Comparison of ENCODE assay signal across 26 mouse cellular contexts in genomic region chr8:83457121-83457520, GRCm38 (mm10). TPM values are rescaled to one million over a fixed set of nuclear protein-coding genes. Genes with fewer than 3 reads are reported as not detected.
DNase-seq lines count a peak whose midpoint lies in the region; ATAC-seq and TF ChIP-seq lines count a peak whose summit lies in the region.
"Had no signal": no experiment of that assay in that cellular context is flagged by ENCODE, and none has a peak within 500 bp of the region (broad histone marks: within the 10 kb centered on the region; RNA-seq: fewer than 3 reads in every experiment).

No protein-coding gene starts in this region.

- no peak overlapping the region for H3K9ac ChIP-seq in lung, embryonic 14.5 days
- H3K9ac ChIP-seq: embryonic facial prominence, embryonic 12.5 days; heart, embryonic 15.5 days; limb, embryonic 15.5 days; liver, embryonic 14.5 days; midbrain, embryonic 15.5 days; neural tube, embryonic 12.5 days had no signal

- H3K9me3 ChIP-seq in lung, embryonic 14.5 days (ENCODE audit: low read depth, low read length): 0 out of 2 replicates have a peak, but pooled peaks cover 4% of the 10 kb centered on the region
- 0 out of 2 replicates have a peak, but pooled peaks cover 3% of the 10 kb centered on the region for H3K9me3 ChIP-seq in hindbrain, embryonic 10.5 days
- H3K9me3 ChIP-seq: embryonic facial prominence, embryonic 12.5 days; heart, embryonic 15.5 days; limb, embryonic 15.5 days; midbrain, embryonic 15.5 days; neural tube, embryonic 12.5 days had no signal

- no peaks in the 10 kb centered on the region for H3K4me1 ChIP-seq in lung, embryonic 14.5 days (ENCODE audit: insufficient read depth)
- H3K4me1 ChIP-seq in hindbrain, embryonic 10.5 days (replicated peaks): peaks cover 6% of the 10 kb centered on the region; the same call in 1 of the 2 replicates
- H3K4me1 ChIP-seq: embryonic facial prominence, embryonic 12.5 days; heart, embryonic 15.5 days; limb, embryonic 15.5 days; midbrain, embryonic 15.5 days; neural tube, embryonic 12.5 days had no signal

- DNase-seq in lung, embryonic 14.5 days: no peak
- no peak for DNase-seq in lung, postnatal 4 days
- DNase-seq in brain, adult 2 months (ENCODE audit: low read depth, low spot score): peak; percentile 14
- DNase-seq in kidney, adult 8-10 months: peak; percentile 65 to 74
- DNase-seq in kidney, postnatal 25 days: peak; percentile 48 to 83
- DNase-seq in left cerebral cortex, postnatal 25 days (ENCODE audit: low spot score in 2 of 2): no peak
- DNase-seq in hindbrain, embryonic 10.5 days (ENCODE audit: low spot score): no peak
- no peak for DNase-seq in layer of hippocampus, adult 11-12 months (ENCODE audit: low spot score)
- DNase-seq: cerebellum, adult 2 months; cerebellum, postnatal 25 days; gastrocnemius, adult 2 months; layer of hippocampus, adult 9-11 months; left cerebral cortex, postnatal 4 days; lung, postnatal 14 days; retina, postnatal 1 day; thymus, adult 18-20 months; thymus, postnatal 36 days had no signal

- no peak overlapping the region for H3K4me3 ChIP-seq in lung, embryonic 14.5 days (ENCODE audit: low read depth, low read length)
- no peak overlapping the region for H3K4me3 ChIP-seq in hindbrain, embryonic 10.5 days
- H3K4me3 ChIP-seq: embryonic facial prominence, embryonic 12.5 days; gastrocnemius, adult 2 months; heart, embryonic 15.5 days; left cerebral cortex, adult 2 months; limb, embryonic 15.5 days; midbrain, embryonic 15.5 days; neural tube, embryonic 12.5 days had no signal

- intact Hi-C loops in left cerebral cortex, postnatal 25 days (cut with DNase I): no loop called here

- H3K27ac ChIP-seq in lung, embryonic 14.5 days (ENCODE audit: low read depth): 0 out of 2 replicates have a peak overlapping the region, but pooled peaks have one; percentile 30
- no peak overlapping the region for H3K27ac ChIP-seq in hindbrain, embryonic 10.5 days
- H3K27ac ChIP-seq: embryonic facial prominence, embryonic 12.5 days; gastrocnemius, adult 2 months; heart, embryonic 15.5 days; left cerebral cortex, adult 2 months; limb, embryonic 15.5 days; liver, embryonic 14.5 days; midbrain, embryonic 15.5 days; neural tube, embryonic 12.5 days had no signal

- ATAC-seq in lung, embryonic 14.5 days (ENCODE audit: insufficient read depth): no peak
- ATAC-seq: CD4-positive, CD25-positive, alpha-beta regulatory T cell, adult 4 months; hindbrain, embryonic 16.5 days; midbrain, embryonic 15.5 days had no signal

- WGBS in lung, embryonic 14.5 days: 55% methylated on average over 6 of the region's 6 CpGs
- 54% methylated on average over 6 of the region's 6 CpGs for WGBS in hindbrain, embryonic 10.5 days

- H3K4me2 ChIP-seq in lung, embryonic 14.5 days: no peak overlapping the region
- H3K4me2 ChIP-seq: embryonic facial prominence, embryonic 12.5 days; heart, embryonic 15.5 days; limb, embryonic 15.5 days; midbrain, embryonic 15.5 days; neural tube, embryonic 12.5 days had no signal

- no peaks in the 10 kb centered on the region for H3K36me3 ChIP-seq in lung, embryonic 14.5 days (ENCODE audit: insufficient read depth)
- no peaks in the 10 kb centered on the region for H3K36me3 ChIP-seq in hindbrain, embryonic 10.5 days
- H3K36me3 ChIP-seq: embryonic facial prominence, embryonic 12.5 days; heart, embryonic 15.5 days; limb, embryonic 15.5 days; midbrain, embryonic 15.5 days; neural tube, embryonic 12.5 days had no signal

- TF ChIP-seq CTCF in lung, embryonic 14.5 days (IDR thresholded peaks at IDR 0.05; ENCODE audit: low read depth): no peak

- no peaks in the 10 kb centered on the region for H3K27me3 ChIP-seq in lung, embryonic 14.5 days (ENCODE audit: insufficient read depth, low read length)
- no peaks in the 10 kb centered on the region for H3K27me3 ChIP-seq in hindbrain, embryonic 10.5 days (ENCODE audit: insufficient read depth, poor library complexity, severe bottlenecking)
- H3K27me3 ChIP-seq: embryonic facial prominence, embryonic 12.5 days; heart, embryonic 15.5 days; limb, embryonic 15.5 days; midbrain, embryonic 15.5 days; neural tube, embryonic 12.5 days had no signal

RNA-seq across cellular contexts. Expression of gene Scoc, which starts 1.1 kb away (rescaled TPM):
- 115 and 123 TPM in 2 replicates for polyA plus RNA-seq in lung, embryonic 14.5 days (2014; fragmentation: Nextera tagmentation; extraction: Ambion mirVana)
- total RNA-seq in left cerebral cortex, postnatal 25 days (2021): 100 to 1,000 TPM; 212 to 232 TPM
- 112 and 114 TPM in 2 replicates for polyA plus RNA-seq in hindbrain, embryonic 10.5 days (2016; fragmentation: Nextera tagmentation; extraction: Ambion mirVana)

Comparison
In these comparisons a context has a peak if more than half of its experiments do, and no peak if none do; other contexts are left out.
1. DNase-seq: peak in brain, adult 2 months (single experiment), kidney, adult 8-10 months (2 of 2) and kidney, postnatal 25 days (2 of 2); none in lung, embryonic 14.5 days (single experiment), lung, postnatal 4 days (0 of 2), left cerebral cortex, postnatal 25 days (0 of 2), hindbrain, embryonic 10.5 days (single experiment) and layer of hippocampus, adult 11-12 months (single experiment).